Mouse (Mus musculus) ES-E14 (cell line): ENCODE data around the gene Cox10.

ENCODE experiments used
- CHD2 ChIP-seq: IDR thresholded peaks from 2 replicates; pipeline ENCODE4 v1.6.1; 2014; ENCODE audit warnings: mild to moderate bottlenecking, low read depth, low read length, inconsistent platforms
- ZC3H11A ChIP-seq: IDR thresholded peaks from 2 replicates; pipeline ENCODE4 v1.6.1; 2012; ENCODE audit warnings: low read depth, mild to moderate bottlenecking, inconsistent platforms, low read length, borderline replicate concordance

- no peak for TF ChIP-seq ZC3H11A
- TF ChIP-seq CHD2, result no peak
Measured at GRCm38 (mm10) chr11:63948371-63948770, 130.9 kb downstream of the Cox10 start.
